Mouse (Mus musculus) lung, embryonic 16.5 days (tissue): ENCODE data around the gene U2af1. TPM values are rescaled to one million over a fixed set of nuclear protein-coding genes. Genes with fewer than 3 reads are reported as not detected.

ENCODE experiments used
- ATAC-seq: fragments of 200-750 bp; cut with Nextera tagmentation; 2 replicates; pipeline ENCODE4 v1.8.0; 2017; ENCODE audit warnings: low read depth, mild to moderate bottlenecking, moderate library complexity
- H3K27ac ChIP-seq: fragments of 300-500 bp; sonication (generic); 2 replicates; pipeline ENCODE4 v1.5.1; 2014; ENCODE audit warnings: mild to moderate bottlenecking, control low read depth, low read length
- H3K27me3 ChIP-seq: fragments of 300-500 bp; sonication (generic); 2 replicates; pipeline ENCODE4 v1.6.1; 2014; ENCODE audit warnings: low read depth, low read length, mixed read lengths; ENCODE audit not compliant: control insufficient read depth, insufficient read depth
- H3K36me3 ChIP-seq: fragments of 300-500 bp; sonication (generic); 2 replicates; pipeline ENCODE4 v1.6.1; 2014; ENCODE audit warnings: low read length; ENCODE audit not compliant: control insufficient read depth, insufficient read depth
- H3K4me1 ChIP-seq: fragments of 300-500 bp; sonication (generic); replicated peaks from 2 replicates; pipeline ENCODE4 v1.6.1; 2014; ENCODE audit warnings: low read length, mixed read lengths; ENCODE audit not compliant: control insufficient read depth, insufficient read depth
- H3K4me2 ChIP-seq: fragments of 300-500 bp; sonication (generic); 2 replicates; pipeline ENCODE4 v1.6.1; 2014; ENCODE audit warnings: low read depth, low read length, control low read depth
- H3K4me3 ChIP-seq: fragments of 300-500 bp; sonication (generic); 2 replicates; pipeline ENCODE4 v1.5.1; 2014; ENCODE audit warnings: mild to moderate bottlenecking, low read length, control low read depth
- H3K9ac ChIP-seq: fragments of 300-500 bp; sonication (generic); 2 replicates; pipeline ENCODE4 v1.6.1; 2014; ENCODE audit warnings: low read length, control low read depth
- H3K9me3 ChIP-seq: fragments of 300-500 bp; sonication (generic); 2 replicates; pipeline ENCODE4 v1.6.1; 2016; ENCODE audit warnings: low read length; ENCODE audit not compliant: control insufficient read depth
- WGBS: fragments of 180-500 bp; shearing (Covaris S2); extraction: QIAGEN DNeasy Blood & Tissue Kit; methylation state at CpG from one replicate; pipeline ENCODE4 v1.1.7; 2014; 5-methylcytosine and 5-hydroxymethylcytosine counted together
- polyA plus RNA-seq: library from polyadenylated mRNA; unstranded; fragments of >200 nt; fragmentation: Nextera tagmentation; extraction: Ambion mirVana; gene quantifications from 2 replicates; pipeline ENCODE4 v1.2.1, GENCODE M21; 2015

Gene U2af1
- polyA plus RNA-seq, 1 experiment from 2014 or later: 308 TPM

- Histone ChIP-seq H3K9me3 (no peaks in the 10 kb centered on the region), H3K36me3 (no peaks in the 10 kb centered on the region), H3K9ac (no peak overlapping the region), H3K4me3 (no peak overlapping the region), H3K27ac (no peak overlapping the region), H3K4me1 (no peaks in the 10 kb centered on the region), H3K27me3 (no peaks in the 10 kb centered on the region), H3K4me2 (no peak overlapping the region)
- WGBS: 63% methylated on average over 8 of the region's 8 CpGs
- ATAC-seq: no peak
These were observed 13.0 kb upstream of the U2af1 start for GRCm38 (mm10) chr17:31671698-31672097.

- 60% methylated on average over 11 of the region's 11 CpGs for WGBS
- Histone ChIP-seq H3K4me2 (no peak overlapping the region), H3K4me1 (no peaks in the 10 kb centered on the region), H3K9ac (no peak overlapping the region), H3K9me3 (no peaks in the 10 kb centered on the region), H3K4me3 (no peak overlapping the region), H3K36me3 (no peaks in the 10 kb centered on the region), H3K27me3 (no peaks in the 10 kb centered on the region), H3K27ac (no peak overlapping the region)
- no peak for ATAC-seq
These were observed 11.5 kb upstream of the U2af1 start for GRCm38 (mm10) chr17:31670163-31670562.

- Histone ChIP-seq H3K27me3 (no peaks in the 10 kb centered on the region), H3K4me3 (no peak overlapping the region), H3K4me2 (no peak overlapping the region), H3K36me3 (no peaks in the 10 kb centered on the region), H3K4me1 (no peaks in the 10 kb centered on the region; the same call in 1 of the 2 replicates), H3K9me3 (no peaks in the 10 kb centered on the region), H3K9ac (no peak overlapping the region), H3K27ac (no peak overlapping the region)
- ATAC-seq: no peak
- 65% methylated on average over 8 of the region's 9 CpGs for WGBS
These were observed 9.6 kb upstream of the U2af1 start for GRCm38 (mm10) chr17:31668306-31668705.

- Histone ChIP-seq H3K9me3 (no peaks in the 10 kb centered on the region), H3K4me3 (no peak overlapping the region), H3K36me3 (no peaks in the 10 kb centered on the region), H3K9ac (no peak overlapping the region), H3K27me3 (no peaks in the 10 kb centered on the region), H3K4me1 (no peaks in the 10 kb centered on the region; the same call in 1 of the 2 replicates), H3K4me2 (no peak overlapping the region), H3K27ac (no peak overlapping the region)
- WGBS: 11% methylated on average over 4 of the region's 4 CpGs
- ATAC-seq: peak; percentile 88
These were observed 6.1 kb upstream of the U2af1 start for GRCm38 (mm10) chr17:31664760-31665159.

- Histone ChIP-seq H3K4me2 (no peak overlapping the region), H3K27me3 (no peaks in the 10 kb centered on the region), H3K4me3 (no peak overlapping the region), H3K9me3 (no peaks in the 10 kb centered on the region), H3K9ac (no peak overlapping the region), H3K4me1 (peaks cover 3% of the 10 kb centered on the region), H3K27ac (no peak overlapping the region), H3K36me3 (no peaks in the 10 kb centered on the region)
- no peak for ATAC-seq
These were observed 4.2 kb upstream of the U2af1 start for GRCm38 (mm10) chr17:31662855-31663254.

GRCm38 (mm10) chr17:31660661-31661250 lies 2.1 kb upstream of the U2af1 start:
- no peak overlapping the region for H3K9ac ChIP-seq
- no peak for ATAC-seq
- WGBS: 73% methylated on average over 8 of the region's 8 CpGs

GRCm38 (mm10) chr17:31658136-31658467 lies 590 bp downstream of the U2af1 start:
- Histone ChIP-seq H3K4me1 (peaks cover 10% of the 10 kb centered on the region), H3K27ac (peak overlapping the region; percentile 84), H3K36me3 (peaks cover 21% of the 10 kb centered on the region), H3K4me2 (peak overlapping the region; percentile 84), H3K4me3 (peak overlapping the region; percentile 96), H3K27me3 (no peaks in the 10 kb centered on the region), H3K9me3 (no peaks in the 10 kb centered on the region), H3K9ac (peak overlapping the region; percentile 98)
- WGBS: under 1% methylated on average over 27 of the region's 27 CpGs
- peak; percentile 0; the same call in 1 of the 2 replicates for ATAC-seq

More at GRCm38 (mm10) chr17:31660661-31661250, 2.1 kb upstream of the U2af1 start:
- no peak overlapping the region for H3K4me3 ChIP-seq
- H3K27me3 ChIP-seq: no peaks in the 10 kb centered on the region
- no peaks in the 10 kb centered on the region for H3K9me3 ChIP-seq
- H3K27ac ChIP-seq: no peak overlapping the region
- peaks cover 10% of the 10 kb centered on the region for H3K4me1 ChIP-seq
- no peak overlapping the region for H3K4me2 ChIP-seq
- peaks cover under 1% of the 10 kb centered on the region; the same call in 1 of the 2 replicates for H3K36me3 ChIP-seq

- Histone ChIP-seq H3K36me3 (peaks cover 28% of the 10 kb centered on the region), H3K9ac (peak overlapping the region; percentile 98), H3K4me1 (peaks cover 10% of the 10 kb centered on the region), H3K4me2 (peak overlapping the region; percentile 84), H3K27me3 (no peaks in the 10 kb centered on the region), H3K4me3 (peak overlapping the region; percentile 96), H3K9me3 (no peaks in the 10 kb centered on the region), H3K27ac (no peak overlapping the region)
- 39% methylated on average over 12 of the region's 12 CpGs for WGBS
- ATAC-seq: no peak
These were observed 1.3 kb downstream of the U2af1 start for GRCm38 (mm10) chr17:31657141-31657983.

GRCm38 (mm10) chr17:31656682-31657081 lies 2.0 kb downstream of the U2af1 start:
- Histone ChIP-seq H3K27ac (no peak overlapping the region), H3K4me2 (no peak overlapping the region)

More at GRCm38 (mm10) chr17:31656682-31657081, 2.0 kb downstream of the U2af1 start:
- Histone ChIP-seq H3K4me3 (no peak overlapping the region), H3K9me3 (no peaks in the 10 kb centered on the region), H3K4me1 (peaks cover 10% of the 10 kb centered on the region), H3K36me3 (peaks cover 35% of the 10 kb centered on the region), H3K9ac (no peak overlapping the region), H3K27me3 (no peaks in the 10 kb centered on the region)
- ATAC-seq: no peak
- 85% methylated on average over 5 of the region's 5 CpGs for WGBS
